Mouse (Mus musculus): ENCODE measurements around the gene Rragc. TPM values are rescaled to one million over a fixed set of nuclear protein-coding genes. Genes with fewer than 3 reads are reported as not detected.

Rragc gene
- total RNA-seq, 2 experiments from 2014 or later = 28.4 to 55.9 TPM

DNA sequence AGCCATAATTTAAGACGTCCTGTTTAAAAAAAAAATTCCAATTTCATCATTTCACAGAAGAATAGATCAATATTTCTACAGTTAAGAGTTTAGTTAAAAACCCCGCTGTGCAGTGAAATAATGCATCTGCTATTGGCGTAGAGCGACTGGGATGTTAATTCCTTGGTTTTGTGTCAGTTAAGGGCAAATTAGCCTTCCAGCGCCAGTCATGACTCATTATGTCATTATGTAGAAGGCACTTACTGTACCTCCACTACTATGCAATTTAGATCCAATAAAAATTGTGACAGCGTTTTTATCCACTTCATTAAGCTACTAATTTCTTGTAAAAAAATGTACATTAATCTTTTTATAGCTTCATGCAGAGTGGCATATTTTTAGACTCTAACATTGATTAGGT lies 31.7 kb downstream of the Rragc start:
- ATAC-seq (replicated peaks; ENCODE audit: low FRiP score, low TSS enrichment, poor library complexity, severe bottlenecking) = no peak

DNA sequence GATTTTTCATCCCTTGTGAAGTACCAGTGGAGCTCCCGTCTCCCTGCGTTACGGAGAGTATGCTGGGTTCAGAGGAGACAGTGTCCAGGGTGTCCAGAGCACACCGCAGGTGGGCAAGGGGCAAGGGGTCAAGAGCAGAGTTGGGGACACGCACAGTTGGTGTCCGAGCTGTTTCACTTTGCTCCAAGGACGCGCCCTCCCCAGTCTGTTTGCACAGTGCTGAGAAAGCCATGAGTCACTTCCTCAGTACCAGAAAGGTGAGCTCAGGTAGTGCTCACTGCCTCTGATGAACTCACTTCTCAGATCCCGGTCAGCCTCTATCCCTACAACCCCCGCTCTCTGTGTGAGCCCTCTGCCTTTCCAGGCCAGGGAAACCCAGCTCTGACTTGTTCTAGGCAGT lies 32.4 kb downstream of the Rragc start:
- no peak for ATAC-seq (replicated peaks; ENCODE audit: low FRiP score, low TSS enrichment, poor library complexity, severe bottlenecking)

DNA sequence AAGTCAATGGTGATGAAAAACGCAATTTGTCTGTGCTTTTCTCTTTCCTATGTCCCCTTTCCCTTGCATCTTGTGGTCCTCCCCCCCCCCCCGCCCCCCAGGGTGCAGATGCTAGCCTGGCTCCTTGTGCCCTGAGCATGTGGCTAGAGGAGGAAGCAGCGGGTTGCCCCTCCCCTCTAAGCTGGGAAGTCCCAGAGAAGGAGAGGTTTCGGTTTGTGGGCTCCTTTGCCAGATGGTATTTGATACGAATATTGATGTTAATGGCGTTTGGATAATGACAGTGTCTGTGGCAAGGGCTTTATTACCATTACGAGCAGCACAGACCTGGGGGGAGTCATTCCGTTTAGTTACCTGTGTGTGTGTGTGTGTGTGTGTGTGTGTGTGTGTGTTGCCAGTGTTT lies 34.8 kb downstream of the Rragc start:
- ATAC-seq (replicated peaks; ENCODE audit: low FRiP score, low TSS enrichment, poor library complexity, severe bottlenecking) = no peak

DNA sequence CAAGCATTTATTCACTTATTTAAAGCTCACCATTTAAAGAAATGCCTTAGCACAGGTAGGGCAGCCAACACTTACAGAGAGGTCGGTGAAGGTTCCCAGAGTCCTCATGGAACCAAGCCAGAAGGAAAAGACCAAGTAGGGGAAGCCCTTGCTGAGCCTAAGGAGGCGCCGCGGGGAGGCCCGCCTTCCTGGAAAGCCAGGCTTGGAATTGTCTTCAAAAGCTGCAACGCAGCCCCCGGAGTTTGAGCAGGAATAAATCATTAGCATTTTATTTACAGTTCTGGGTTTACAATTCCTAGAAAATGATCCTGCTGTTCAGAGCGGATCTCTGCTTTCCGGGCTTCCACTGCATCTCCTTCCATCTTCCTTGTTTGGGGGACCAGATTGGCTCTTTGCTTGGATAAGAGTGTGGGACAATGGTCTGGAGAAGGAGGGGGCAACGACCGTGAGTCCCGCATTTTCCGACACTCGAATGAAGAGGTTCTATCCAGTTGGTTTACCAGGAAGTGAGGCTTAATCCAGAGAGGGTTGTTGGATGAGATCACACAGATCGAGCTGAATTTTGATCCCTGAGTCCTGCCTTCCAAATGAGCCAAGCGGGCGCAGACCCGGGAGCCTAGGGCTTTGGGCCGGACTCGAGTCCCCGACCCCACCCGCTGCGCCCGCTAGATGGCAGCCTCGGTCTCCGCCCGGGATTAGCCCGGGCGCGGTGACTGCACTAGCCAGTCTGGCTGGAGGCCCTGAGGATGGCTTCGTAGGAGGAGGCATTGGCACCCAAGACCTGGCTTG lies 39.7 kb downstream of the Rragc start:
- ATAC-seq (replicated peaks; ENCODE audit: low FRiP score, low TSS enrichment, poor library complexity, severe bottlenecking) = peak; percentile 91

DNA sequence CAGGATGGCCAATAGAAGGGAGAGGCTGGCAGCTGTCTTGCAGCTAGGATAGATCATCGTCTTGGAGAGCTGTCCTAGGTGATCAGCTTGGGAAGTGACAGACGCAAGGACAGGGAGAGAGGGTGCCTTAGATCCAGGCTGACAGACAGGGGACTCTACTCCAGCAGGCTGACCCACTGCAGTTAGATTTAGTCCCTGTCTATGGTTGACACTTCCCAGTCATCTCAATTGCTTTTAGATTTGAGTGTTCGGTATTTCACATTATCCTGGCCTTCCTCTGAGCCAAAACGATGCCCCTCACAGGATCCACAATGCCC lies 40.2 kb downstream of the Rragc start:
- ATAC-seq (replicated peaks; ENCODE audit: low FRiP score, low TSS enrichment, poor library complexity, severe bottlenecking) = peak; percentile 26; the same call in 1 of the 2 replicates

DNA sequence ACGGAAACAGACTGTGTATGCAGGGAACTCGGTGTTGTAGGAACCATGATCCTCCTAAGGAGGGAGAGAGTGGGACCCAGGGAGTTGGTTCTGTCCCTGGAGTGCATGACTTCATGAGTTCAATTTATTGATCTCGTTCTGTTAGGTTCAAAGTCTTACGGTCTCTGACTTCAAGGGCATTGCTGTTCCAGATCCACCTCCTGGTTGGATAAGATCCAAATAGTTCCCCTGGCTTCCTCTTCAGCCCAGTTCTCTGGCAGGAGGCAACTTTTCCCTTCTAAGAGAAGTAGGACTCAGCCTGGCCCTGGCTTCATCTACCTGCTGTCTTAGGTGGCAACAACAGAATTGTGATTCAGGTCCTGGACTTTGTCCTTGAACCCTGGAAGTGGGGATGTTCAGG lies 40.6 kb downstream of the Rragc start:
- no peak for ATAC-seq (replicated peaks; ENCODE audit: low FRiP score, low TSS enrichment, poor library complexity, severe bottlenecking)

DNA sequence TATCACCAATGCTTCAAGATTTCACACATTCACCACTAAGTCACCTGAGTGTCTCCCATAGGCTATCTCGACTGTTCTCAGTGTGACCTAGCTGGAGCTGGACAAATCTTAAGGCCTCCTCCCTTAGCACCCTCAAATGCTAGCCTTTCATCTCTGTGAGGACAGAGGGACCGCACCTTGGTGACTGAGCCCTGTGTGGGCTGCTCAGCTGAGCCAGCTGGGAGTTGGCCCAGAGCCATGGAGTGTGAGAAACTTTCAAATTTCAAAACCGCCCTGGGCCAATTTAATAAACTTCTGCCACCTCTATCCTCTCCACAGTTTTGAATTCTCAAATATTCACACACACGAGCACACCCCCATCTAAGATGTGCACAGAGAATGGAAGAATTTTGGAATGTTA lies 43.7 kb downstream of the Rragc start:
- ATAC-seq (replicated peaks; ENCODE audit: low FRiP score, low TSS enrichment, poor library complexity, severe bottlenecking) = no peak

DNA sequence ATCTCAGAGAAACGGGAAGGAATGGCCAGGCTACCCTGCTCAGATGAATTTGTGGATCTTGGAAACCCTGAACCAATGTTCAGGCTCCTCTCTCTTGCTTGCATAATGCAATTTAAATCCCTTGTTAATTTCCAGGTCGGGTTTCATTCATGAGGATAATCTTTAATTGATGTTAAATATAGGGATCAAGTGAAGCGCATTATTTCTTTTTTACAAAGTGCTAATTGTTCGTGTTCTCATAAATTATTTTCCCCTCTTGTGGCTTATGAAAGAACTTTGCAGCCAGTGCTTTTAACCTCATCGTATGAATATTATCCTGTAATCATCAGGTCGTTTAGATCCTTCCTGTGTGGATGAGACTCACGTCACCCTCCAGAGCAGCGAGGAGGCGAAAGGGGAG lies 45.5 kb downstream of the Rragc start:
- no peak for ATAC-seq (replicated peaks; ENCODE audit: low FRiP score, low TSS enrichment, poor library complexity, severe bottlenecking)

DNA sequence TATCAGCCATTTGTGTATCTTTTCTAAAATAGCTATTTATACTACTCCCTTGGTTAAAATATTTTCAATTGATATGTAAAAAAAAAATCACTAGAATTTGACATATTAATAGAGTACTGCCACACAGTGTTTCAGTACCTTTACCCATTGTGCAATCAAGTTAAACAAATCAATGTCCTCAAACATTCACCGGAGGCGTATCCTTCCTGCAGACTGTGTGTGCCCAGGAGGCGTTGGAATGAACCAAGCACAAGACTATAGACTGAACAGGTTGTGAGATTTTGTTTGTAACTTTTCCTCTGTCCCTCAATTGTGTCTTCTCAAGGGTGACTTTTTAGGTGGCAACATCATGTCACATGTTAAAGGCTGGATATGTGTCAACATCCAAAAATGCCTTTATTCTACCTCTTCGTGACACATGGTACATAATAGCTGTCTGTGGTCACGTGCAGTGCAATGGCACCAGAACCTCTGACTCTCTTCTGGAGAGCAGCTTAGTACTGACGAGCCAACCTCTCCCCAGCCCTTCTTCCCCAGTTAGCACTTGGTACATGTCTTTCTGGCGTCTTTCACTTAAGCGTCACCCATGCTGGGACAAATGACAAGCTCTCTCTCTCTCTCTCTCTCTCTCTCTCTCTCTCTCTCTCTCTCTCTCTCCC lies 51.5 kb downstream of the Rragc start:
- no peak for ATAC-seq (replicated peaks; ENCODE audit: low FRiP score, low TSS enrichment, poor library complexity, severe bottlenecking)

DNA sequence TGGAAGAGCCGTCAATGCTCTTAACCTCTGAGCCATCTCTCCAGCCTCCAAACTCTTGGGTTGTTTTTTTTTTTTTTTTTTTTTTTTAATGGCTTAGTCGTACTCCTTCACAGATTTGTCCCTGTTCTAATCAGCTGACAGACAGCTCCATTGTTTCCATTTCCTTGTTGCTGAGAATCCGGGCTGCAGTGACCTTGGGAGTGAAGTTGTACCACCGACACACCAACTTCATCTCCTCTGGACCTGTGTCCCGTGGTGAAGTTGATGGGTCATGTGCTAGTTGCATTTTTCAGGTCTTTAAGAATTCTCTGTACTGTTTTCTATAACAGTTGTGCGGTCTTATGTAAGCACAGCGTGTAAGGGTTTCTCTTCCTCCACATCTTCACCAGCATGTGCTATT lies 52.2 kb downstream of the Rragc start:
- no peak for ATAC-seq (replicated peaks; ENCODE audit: low FRiP score, low TSS enrichment, poor library complexity, severe bottlenecking)

DNA sequence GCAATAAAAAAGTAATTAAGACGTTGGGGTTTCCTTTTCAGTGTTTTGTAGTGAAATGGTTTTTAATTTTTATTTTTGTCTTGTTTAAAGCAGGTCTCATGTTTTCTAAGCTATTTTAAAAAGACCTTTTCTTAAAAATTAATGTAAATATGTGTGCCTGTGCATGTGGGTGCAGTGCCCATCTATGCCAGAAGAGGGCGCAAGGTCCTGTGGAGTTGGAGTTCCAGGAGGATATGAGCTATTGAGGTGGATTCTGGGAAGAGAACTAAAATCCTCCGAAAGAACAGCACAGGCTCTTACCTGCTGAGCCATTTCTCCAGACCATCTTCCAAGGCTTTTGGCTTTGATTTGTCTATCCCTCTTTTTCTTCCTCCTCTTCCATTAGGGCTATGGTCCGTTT lies 53.8 kb downstream of the Rragc start:
- ATAC-seq (replicated peaks; ENCODE audit: low FRiP score, low TSS enrichment, poor library complexity, severe bottlenecking) = no peak

DNA sequence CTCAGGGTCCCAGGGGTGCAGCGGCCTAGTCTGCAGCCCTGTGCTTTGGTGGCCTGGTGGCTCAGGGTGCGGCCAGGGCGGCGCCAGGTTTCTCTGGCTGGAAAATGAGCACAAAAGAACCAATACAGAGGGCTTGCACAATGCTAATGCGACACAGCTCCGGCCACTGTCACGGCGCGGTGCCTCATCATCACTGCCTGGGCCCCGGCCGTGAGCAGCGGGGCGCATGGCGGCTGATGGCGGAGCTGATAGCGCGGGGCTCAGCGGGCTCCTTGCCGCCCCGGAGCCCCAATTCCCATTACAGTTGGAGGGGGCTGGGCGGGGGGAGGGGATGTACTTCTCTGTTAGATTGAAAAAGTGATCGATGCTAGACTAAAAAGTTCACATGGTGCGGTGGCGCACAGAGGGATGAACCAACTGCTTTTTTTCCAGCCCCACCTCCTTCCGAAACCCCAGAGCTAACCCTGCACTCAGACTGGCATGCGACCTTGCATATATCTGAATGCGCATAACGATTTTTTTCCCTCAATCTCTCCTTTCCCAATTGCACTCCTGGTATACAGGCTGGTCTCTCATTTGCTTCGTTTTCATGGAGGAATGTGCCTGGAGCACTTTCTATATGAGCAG lies 55.3 kb downstream of the Rragc start:
- ATAC-seq (replicated peaks; ENCODE audit: low FRiP score, low TSS enrichment, poor library complexity, severe bottlenecking) = no peak

DNA sequence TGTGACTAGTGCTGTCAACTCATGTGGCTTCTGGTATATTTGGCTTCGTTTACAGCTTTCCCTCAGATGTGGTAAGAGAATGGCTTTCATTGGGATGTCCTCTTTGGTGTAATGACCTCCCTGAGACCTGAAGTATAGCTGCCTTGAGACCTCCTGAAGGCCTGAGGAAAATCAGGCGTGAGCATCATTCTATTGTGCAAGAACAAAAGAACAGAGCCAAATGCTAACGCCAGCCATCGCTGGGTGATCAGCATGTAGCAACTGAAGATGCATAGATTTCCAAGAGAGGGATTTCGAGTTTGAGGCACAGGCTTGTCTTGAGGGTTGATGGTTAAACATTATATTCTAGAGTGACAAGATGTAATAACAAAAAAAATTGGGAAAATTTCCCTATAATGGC lies 64.9 kb downstream of the Rragc start:
- ATAC-seq (replicated peaks; ENCODE audit: low FRiP score, low TSS enrichment, poor library complexity, severe bottlenecking) = no peak

Other genes starting within 250 kb of the Rragc start
- 101 and 139 TPM in 2 replicates for gene Macf1, start 233.1 kb upstream of the Rragc start, total RNA-seq (2014; fragmentation: Nextera tagmentation)
- gene Macf1, start 233.1 kb upstream of the Rragc start, total RNA-seq (2017) = 111 and 173 TPM in 2 replicates
- gene Ndufs5, start 199.2 kb upstream of the Rragc start, total RNA-seq (2014; fragmentation: Nextera tagmentation) = 163 and 168 TPM in 2 replicates
- 121 and 189 TPM in 2 replicates for gene Ndufs5, start 199.2 kb upstream of the Rragc start, total RNA-seq (2017)
- 27.4 and 34.6 TPM in 2 replicates for gene Akirin1, start 167.1 kb upstream of the Rragc start, total RNA-seq (2014; fragmentation: Nextera tagmentation)
- 16.7 and 20.1 TPM in 2 replicates for gene Akirin1, start 167.1 kb upstream of the Rragc start, total RNA-seq (2017)
- not detected in 2 replicates for gene Rhbdl2, start 129.6 kb upstream of the Rragc start, total RNA-seq (2014; fragmentation: Nextera tagmentation)
- not detected in 2 replicates for gene Rhbdl2, start 129.6 kb upstream of the Rragc start, total RNA-seq (2017)
- not detected in 2 replicates for gene 4933427I04Rik, start 57.8 kb upstream of the Rragc start, total RNA-seq (2014; fragmentation: Nextera tagmentation)
- not detected in 2 replicates for gene 4933427I04Rik, start 57.8 kb upstream of the Rragc start, total RNA-seq (2017)
- 25.7 and 27.0 TPM in 2 replicates for gene Mycbp, start 12.6 kb upstream of the Rragc start, total RNA-seq (2014; fragmentation: Nextera tagmentation)
- gene Mycbp, start 12.6 kb upstream of the Rragc start, total RNA-seq (2017) = 24.6 and 30.2 TPM in 2 replicates
- gene 4930535I16Rik, start 576 bp downstream of the Rragc start, total RNA-seq (2014; fragmentation: Nextera tagmentation) = not detected in 2 replicates
- gene 4930535I16Rik, start 576 bp downstream of the Rragc start, total RNA-seq (2017) = not detected in 2 replicates